Mouse (Mus musculus) thymus, adult 2 months (tissue): ENCODE measurements around the gene Agfg1.

Source experiments
- CTCF ChIP-seq: fragments of 200-500 bp; IDR thresholded peaks from 2 replicates; pipeline ENCODE4 v1.5.1; 2012; ENCODE audit warnings: mild to moderate bottlenecking, control low read depth, low read length, moderate library complexity, borderline replicate concordance; ENCODE audit not compliant: control insufficient read depth, poor library complexity, insufficient read depth; ENCODE audit errors: extremely low read depth
- POLR2A ChIP-seq: fragments of 200-500 bp; IDR thresholded peaks from 2 replicates; pipeline ENCODE4 v1.6.1; 2012; ENCODE audit warnings: mild to moderate bottlenecking, low read length, control low read depth, moderate library complexity; ENCODE audit not compliant: control insufficient read depth, poor library complexity, insufficient read depth; ENCODE audit errors: extremely low read depth

DNA sequence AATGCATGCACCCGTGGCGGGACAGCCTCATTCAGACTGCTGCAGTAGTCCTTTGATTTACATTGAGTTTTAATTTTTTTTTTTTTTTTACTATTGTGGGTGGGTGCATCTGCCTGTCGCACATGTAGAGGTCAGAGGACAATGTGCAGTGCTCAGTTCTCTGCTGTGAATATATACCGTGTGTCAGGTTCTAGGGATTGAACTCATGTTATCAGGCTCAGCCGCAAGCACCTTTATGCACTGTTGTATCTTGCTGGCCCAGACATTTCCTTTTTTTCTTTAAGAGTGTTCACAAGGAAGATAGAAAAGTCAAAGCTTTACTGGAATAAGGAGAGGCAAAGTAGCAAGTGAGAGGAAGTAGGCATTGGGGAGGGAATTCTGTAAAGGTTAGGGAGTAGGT lies 16.4 kb downstream of the Agfg1 start:
- TF ChIP-seq CTCF (no peak), POLR2A (no peak)
